In the genomic region with DNA sequence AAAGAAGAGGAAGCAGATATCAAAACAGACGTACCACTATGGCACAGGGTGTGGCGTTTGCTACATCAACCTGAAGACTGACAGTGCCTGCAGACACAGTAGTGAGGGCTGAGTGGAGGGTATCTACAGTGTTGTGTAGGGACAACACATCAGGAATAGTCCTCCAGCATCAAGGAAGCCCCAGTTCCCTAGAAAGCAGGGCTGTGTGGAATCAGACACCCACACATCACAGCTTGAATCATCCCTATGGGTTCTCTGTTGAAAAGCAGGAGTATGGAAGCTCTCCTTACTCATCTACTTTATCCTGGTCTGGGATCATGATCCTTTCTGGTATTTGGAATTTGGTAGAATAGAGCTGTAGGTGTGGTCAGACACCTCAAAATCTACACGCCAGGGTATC, we compare ENCODE assay signal across 15 mouse cellular contexts.
"Had no signal": no experiment of that assay in that cellular context is flagged by ENCODE, and none has a peak within 500 bp of the region (broad histone marks: within the 10 kb centered on the region; RNA-seq: fewer than 3 reads in every experiment).

No protein-coding gene starts in this region.

- DNase-seq: gastrocnemius, postnatal 14 days; gastrocnemius, postnatal 36 days; heart, adult 18-20 months; heart, postnatal 14 days; heart, postnatal 36 days; kidney, adult 11 months; kidney, adult 2 months; kidney, adult 9 months; kidney, postnatal 14 days; kidney, postnatal 36 days; layer of hippocampus, adult 9-11 months; layer of hippocampus, postnatal 36 days had no signal

- ATAC-seq: hindbrain, postnatal 0 days; intestine, embryonic 16.5 days; liver, embryonic 12.5 days had no signal
